Mouse (Mus musculus): Measurements from ENCODE around the gene Saxo1. TPM values are rescaled to one million over a fixed set of nuclear protein-coding genes. Genes with fewer than 3 reads are reported as not detected.
A peak's percentile ranks its signal among the peaks of the same experiment; 100 is the strongest.

Gene Saxo1
- total RNA-seq (2021), result not detected
- long read RNA-seq, experiment 1, result 0 reads
- long read RNA-seq, experiment 2, result 0 reads

GRCm38 (mm10) chr4:86558228-86558627, at the start of gene Saxo1:
TSS of gene Saxo1 (minus strand) at chr4:86558328.
- DNase-seq, result no peak

GRCm38 (mm10) chr4:86591304-86591703, 33.2 kb upstream of the Saxo1 start:
- DNase-seq, result no peak

DNA sequence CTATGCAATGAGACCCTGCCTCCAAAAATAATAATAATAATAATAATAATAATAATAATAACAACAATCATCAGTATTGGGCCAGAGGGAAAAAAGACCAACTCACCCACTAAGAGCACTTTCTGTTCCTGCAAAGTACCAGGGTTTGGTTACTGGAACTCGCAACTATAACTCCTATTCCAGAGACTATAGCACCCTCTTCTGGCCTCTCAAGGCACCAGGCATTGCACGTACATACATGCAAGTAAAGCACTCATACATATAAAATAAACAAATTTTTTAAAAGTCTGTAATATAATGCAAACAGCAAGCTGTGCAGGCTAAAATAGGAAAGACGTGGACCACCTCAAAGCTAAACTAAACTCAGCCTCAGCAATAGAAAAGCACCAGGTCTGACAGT, 30.1 kb upstream of the Saxo1 start:
- DNase-seq, result no peak

GRCm38 (mm10) chr4:86580591-86580990, 22.5 kb upstream of the Saxo1 start:
- DNase-seq, result no peak

DNA sequence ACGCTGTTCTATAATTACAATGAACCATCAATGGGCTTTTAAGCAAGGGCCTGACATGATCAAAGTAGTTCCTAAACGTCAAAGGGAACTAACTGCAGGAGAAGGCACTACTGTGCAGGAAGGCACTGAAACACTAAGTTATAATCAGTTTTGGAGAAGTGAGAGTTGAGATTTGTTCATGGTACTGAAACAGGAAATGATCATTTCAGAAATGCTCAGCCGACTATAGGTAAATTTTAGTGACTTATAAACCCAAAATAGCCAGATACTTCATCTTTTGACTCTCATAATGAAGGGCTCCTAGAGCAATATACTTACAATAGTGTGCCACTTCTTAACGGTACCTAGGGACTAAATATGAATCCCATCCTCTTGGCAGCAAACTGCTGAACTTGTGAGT, 21.9 kb upstream of the Saxo1 start:
- DNase-seq, result no peak

DNA sequence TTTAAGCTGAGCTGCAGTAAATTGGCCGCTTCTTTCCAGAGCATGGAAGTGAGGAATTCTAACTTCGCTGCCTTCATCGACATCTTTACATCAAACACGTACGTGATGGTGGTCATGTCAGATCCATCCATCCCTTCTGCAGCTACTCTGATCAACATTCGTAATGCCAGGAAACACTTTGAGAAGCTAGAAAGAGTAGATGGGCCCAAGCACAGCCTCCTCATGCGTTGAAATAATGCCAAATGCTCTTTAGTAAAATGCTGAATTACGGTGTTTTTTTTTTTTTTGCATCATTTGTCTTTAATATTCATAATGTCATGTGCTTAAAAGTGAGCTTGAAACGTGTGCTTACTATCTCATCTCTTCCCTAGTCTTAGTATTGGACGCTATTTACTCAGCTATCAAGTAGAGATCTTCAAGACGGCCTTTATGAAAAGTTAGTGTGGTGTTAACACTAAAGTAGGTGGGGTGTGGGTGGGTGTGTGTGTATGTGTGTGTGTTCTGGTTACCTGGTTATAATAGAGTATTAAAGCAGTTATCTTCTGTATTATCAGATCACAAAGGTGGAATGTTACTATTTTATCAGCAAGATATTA, 18.6 kb upstream of the Saxo1 start:
- no peak for DNase-seq

- peak; percentile 10 for DNase-seq
Observed at GRCm38 (mm10) chr4:86576120-86576541, 18.0 kb upstream of the Saxo1 start.

DNA sequence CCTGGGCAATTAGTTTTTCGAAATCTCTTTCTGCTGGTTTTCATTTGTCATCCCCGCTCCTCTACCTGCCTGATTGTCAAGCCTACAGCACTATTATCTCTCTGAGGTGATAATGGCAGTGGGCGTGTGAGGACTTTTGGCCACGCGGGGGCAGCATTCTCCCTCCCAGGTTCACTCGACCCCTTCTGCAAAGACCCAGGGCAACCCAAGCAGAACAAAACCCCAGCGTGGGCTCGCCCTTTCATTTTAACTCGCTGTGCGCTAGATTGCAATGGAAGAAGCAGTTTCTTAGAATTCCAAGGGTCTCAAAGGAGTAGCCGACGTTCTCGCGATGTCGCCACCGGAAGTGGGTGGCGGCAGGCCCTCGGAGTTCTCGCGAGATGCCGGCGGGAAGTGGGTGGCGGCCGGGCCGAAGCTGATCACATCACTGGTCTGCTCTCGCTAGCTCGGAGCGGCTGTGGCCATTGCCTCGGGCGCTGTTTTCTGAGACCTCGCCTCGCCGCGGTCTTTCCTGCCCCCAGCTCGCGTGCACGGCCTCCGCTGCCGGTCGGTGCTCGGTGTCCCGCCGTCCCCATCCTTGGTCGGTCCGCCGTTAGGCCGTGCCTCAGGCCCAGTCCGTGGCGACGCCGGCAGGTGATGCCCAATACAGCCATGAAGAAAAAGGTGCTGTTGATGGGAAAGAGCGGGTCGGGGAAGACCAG, 17.3 kb upstream of the Saxo1 start, which contains the start of gene Rraga:
TSS of gene Rraga (plus strand) at position 386 of the 701 bp plus-strand sequence.
- DNase-seq, result peak; percentile 97

DNA sequence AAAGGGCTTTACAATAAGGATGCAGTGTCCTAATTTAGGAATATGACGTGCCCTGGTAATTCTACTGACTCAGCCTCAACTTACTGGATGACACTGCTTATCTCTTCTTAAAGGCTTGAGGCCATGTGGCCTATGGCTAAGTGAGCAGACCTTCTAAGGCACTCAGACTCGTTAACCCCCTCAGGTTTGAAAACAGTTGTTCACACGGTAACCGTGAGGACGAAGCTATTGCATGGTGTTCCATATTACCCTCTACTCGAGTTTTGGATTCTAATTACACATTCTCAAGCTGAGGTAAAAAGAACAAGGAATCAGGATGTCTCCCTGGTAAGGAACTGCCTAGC, 16.8 kb upstream of the Saxo1 start:
- no peak for DNase-seq

DNA sequence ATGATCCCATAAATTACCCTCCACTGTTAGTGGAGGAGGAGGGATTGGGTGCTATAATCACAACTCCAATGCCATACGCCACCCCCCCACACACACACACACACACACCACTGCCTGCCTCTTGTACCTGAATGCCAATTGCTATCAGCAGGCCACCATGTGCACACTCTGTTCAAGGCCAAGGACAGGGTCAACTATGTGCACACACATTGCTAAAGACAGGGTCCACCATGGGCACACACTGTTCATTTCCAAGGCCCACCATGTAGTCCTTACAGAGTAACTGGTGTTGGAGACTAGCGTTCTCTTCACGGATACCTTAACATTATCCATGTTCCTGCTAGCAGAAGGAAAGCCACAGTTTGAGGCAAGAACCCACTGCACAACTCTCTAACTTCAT, 2.9 kb upstream of the Saxo1 start:
- no peak for DNase-seq

GRCm38 (mm10) chr4:86559006-86559405, 878 bp upstream of the Saxo1 start:
- no peak for DNase-seq

DNA sequence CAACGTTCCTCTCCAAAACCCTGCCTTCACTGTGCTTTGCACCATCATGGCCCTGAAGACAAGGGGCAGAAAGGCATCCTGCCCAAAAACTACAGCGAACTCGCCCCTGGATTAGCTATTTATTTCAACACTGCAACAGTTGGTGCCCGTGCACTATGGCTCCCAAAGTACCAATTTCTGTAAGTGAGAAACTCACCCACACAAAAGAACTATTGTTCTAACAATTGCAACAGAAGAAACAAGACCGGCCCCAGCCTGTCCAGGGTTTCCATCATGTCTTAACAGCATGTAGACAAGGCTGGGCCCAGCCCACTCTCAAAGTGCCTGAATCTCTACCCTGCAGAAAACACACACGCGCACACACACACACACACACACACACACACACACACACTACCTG, 757 bp downstream of the Saxo1 start:
- DNase-seq, result no peak

GRCm38 (mm10) chr4:86555035-86555707, 3.0 kb downstream of the Saxo1 start:
- DNase-seq, result no peak

GRCm38 (mm10) chr4:86548332-86548731, 9.8 kb downstream of the Saxo1 start:
- no peak for DNase-seq

DNA sequence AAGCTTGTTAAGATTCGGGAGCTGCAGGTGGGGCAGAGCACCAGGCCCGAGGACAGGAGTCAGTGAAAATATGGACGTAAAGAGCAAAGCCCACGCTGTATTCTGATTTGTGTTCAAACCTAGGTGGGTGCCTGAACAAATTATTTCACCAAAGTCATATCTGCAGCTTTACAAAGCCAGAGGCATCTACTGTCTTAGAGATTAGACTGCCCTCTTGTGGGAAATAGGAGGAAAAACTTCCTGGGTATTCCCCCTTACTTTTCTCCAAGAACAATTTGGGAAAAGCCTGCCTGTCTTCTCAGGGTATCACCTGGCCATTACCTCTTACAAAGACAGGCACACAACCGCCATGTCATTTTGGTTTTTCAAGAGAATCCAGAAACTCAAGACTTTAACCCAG, 12.5 kb downstream of the Saxo1 start:
- no peak for DNase-seq

- no peak for DNase-seq
Observed at GRCm38 (mm10) chr4:86543999-86544398, 14.1 kb downstream of the Saxo1 start.

DNA sequence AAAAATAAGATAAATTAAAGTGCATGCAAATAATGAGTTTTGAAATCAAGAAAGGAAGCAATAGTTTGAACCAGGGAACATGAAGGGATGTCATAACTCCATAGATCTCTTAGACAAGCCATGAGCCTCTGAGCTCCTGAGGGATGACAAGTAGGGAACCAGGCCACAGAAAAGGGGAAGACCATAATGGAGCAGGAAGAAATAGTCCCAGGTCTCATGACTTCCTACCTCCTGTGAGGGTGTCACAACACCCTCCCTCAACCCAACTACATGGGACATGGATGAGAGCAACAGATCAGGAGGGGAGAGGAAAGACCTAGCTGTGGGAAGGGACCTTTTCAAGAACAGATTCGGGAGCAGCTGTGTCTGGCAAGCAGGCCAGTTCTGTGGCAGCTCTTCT, 16.6 kb downstream of the Saxo1 start:
- no peak for DNase-seq

DNA sequence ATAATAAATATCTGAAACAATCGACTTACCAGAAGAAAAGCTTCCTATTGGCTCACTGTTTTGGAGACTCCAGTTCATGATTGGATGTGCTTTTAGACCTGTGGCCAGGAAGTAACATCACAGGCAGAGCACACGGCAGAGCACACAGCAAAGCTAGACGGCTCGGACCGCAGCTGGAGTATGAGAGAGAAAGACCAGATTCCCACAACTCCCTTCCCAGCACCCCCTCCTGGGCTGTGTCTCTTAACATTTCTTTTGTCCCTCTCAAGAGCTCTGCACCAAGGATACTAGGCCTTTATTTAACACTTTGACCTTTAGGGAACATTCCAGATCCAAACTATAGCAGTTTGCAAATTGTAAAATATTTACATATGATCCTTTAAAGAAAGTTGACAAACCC, 19.2 kb downstream of the Saxo1 start:
- DNase-seq, result no peak

GRCm38 (mm10) chr4:86537972-86538371, 20.2 kb downstream of the Saxo1 start:
- peak; percentile 23 for DNase-seq

- DNase-seq, result no peak
Observed at GRCm38 (mm10) chr4:86534091-86534481, 24.0 kb downstream of the Saxo1 start.

DNA sequence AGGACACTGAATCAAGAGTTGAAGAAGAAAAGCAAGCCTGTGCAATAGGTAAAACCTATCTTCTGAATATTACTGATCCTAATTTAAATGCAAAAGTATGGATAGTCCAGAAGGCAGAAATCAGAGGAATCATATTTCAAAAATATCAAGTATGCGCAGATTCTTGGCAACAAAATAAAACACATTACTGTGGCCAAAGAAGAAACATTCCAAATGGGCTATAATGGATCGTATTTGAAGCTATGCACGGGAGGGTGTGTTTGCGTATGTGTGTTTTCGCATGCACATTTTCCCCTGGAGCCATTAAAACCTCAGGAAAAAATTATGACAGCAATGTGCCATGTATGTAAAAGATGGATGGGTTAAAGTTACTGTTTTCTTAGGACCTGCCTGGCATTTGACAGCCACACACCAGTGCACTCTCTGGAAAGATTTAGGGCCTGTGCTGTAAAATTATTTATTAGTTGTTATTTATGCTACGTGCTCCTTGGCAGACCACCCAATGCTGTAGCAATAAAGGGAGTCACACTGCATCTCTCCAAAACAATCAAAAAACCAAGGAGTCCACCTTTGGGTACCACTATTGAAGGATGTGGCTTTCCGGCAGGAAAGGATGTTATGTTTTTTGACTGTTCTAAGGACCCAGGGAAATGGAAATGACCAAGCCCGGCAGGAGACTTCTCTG, 24.6 kb downstream of the Saxo1 start:
- no peak for DNase-seq

DNA sequence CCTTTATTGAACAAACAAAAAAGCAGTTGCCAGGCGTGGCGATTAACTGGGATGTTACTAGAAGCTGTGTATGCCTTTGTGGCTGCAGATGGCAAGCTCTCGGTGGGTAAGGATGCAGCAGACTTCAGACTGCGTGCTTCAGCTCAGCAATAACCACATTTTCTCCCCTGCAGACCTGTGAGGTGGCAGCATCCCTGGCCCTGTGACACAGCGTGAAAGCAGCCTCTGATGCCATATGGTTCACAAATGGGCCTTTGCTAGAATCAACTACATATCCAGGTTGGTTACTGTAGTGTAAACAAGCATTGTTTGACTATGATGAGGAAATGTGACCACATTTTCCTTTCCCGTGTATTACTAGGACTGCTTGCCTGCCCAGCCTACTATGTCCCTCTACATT, 29.0 kb downstream of the Saxo1 start:
- no peak for DNase-seq
